Mouse (Mus musculus): ENCODE data around the gene Fam25c.
"Not testable (repeated sequence)": the region's sequence is repeated elsewhere in the genome, so short reads cannot be mapped to it uniquely, and the experiment has no call there.

The Fam25c gene

DNA sequence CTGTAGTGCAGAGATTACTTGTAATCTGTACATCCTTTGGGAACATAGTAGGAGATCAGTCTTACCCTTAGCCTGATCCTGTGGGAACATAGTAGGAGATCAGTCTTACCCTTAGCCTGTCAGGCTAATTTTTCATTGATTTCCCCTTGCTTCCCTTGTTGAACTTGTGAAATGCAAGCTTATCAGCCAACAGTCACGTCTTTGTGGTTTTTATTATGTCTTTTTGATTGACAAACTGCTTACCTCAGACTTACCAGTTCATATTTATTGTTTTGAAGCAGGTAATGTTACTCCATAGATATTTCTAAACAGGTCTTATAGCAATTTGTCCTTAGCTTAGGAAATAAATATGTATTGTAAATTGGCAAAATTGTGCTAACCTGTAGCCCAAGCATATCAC is 27.6 kb downstream of the Fam25c start:
- no peak for DNase-seq (ENCODE audit: low spot score in 2 of 2)

- no peak for DNase-seq (ENCODE audit: low spot score in 2 of 2)
These were observed 28.6 kb downstream of the Fam25c start for GRCm38 (mm10) chr14:34326606-34327005.

DNA sequence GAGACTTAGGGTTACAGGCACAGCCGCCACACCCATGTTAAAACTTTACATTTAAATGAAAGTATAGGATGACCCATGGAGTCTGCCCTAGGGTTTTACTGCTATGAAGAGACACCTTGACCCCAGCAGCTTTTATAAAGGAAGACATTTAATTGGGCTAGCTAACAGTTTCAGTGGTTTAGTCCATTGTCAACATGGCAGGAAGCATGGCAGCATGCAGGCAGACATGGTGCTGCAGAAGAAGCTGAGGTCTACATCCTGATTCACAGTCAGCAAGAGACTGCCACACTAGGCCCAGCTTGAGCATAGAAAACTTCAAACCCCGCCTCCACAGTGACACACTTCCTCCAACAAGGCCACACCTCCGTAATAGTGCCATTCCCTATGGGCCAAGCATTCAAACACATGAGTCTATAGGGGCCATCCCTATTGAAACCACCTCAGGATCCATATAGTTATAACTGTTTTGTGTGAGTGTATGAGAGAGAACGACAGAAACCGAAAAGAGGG is 31.6 kb downstream of the Fam25c start:
- DNase-seq (ENCODE audit: low spot score in 2 of 2): no peak

- no peak for DNase-seq (ENCODE audit: low spot score in 2 of 2)
These were observed 37.1 kb downstream of the Fam25c start for GRCm38 (mm10) chr14:34318113-34318512.

DNA sequence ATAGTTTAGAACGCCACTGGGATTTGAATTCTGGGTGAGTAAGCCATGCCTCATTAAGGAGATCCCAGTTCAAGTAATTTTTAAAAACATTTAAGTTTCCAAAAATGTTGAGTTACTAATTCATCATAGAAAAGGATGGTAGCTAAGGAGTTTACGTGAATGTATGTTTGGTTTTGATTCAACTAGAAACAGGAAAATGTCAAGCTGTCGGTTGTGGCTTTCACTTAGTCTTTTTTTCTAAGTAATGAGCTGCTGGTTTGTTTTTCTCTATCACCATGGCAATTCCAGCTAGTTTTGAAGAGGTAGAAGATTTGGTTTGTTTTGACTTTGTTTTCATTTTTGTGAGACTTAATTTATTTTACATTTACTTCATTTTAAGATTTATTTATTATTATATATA is 37.8 kb downstream of the Fam25c start:
- DNase-seq (ENCODE audit: low spot score in 2 of 2): no peak

GRCm38 (mm10) chr14:34316346-34316745 is 38.9 kb downstream of the Fam25c start:
- DNase-seq (ENCODE audit: low spot score in 2 of 2): no peak

DNA sequence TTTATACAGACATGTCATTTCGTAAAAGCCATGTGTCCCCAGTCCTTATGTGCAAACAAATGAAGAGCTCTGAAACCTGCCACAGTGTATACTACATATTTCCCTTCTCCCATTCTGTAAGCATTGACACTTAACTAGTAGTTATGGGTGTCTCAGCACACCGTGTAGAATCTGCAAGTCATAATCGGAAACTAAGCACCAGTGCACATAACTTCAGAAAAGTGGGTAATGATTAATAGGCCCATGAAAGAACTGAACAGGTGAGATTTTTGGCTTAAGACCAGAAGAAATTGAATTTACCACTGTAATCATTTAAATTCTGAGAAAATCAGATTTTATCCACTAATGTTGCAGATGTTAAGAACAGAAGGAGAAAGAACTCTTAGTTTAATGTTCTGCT is 40.4 kb downstream of the Fam25c start:
- no peak for DNase-seq (ENCODE audit: low spot score in 2 of 2)

- DNase-seq (ENCODE audit: low spot score in 2 of 2): not testable (repeated sequence)
These were observed 40.9 kb downstream of the Fam25c start for GRCm38 (mm10) chr14:34314383-34314782.

GRCm38 (mm10) chr14:34313612-34314011 is 41.6 kb downstream of the Fam25c start:
- DNase-seq (ENCODE audit: low spot score in 2 of 2): no peak

GRCm38 (mm10) chr14:34312339-34313048 is 42.7 kb downstream of the Fam25c start:
- DNase-seq (ENCODE audit: low spot score in 2 of 2): no peak

DNA sequence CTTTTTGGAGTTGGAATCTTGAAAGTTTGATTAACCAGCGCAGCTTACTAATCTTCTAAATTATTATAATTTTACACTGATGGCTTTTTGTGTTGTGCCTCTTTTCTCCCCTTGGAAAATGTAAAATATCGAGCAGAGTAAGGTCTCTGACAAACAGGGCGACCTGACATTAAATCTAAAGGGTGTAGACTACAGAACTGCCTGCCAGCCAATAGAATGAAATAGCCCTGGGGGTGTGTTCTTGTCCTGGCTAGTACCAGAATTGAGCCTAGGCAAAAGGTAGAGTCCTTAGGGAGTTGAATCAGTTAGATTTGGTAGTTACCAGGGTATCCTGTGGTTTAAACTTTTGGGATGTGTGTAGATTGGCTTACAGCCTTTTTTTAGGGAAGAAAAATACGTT is 43.5 kb downstream of the Fam25c start:
- DNase-seq (ENCODE audit: low spot score in 2 of 2): no peak

DNA sequence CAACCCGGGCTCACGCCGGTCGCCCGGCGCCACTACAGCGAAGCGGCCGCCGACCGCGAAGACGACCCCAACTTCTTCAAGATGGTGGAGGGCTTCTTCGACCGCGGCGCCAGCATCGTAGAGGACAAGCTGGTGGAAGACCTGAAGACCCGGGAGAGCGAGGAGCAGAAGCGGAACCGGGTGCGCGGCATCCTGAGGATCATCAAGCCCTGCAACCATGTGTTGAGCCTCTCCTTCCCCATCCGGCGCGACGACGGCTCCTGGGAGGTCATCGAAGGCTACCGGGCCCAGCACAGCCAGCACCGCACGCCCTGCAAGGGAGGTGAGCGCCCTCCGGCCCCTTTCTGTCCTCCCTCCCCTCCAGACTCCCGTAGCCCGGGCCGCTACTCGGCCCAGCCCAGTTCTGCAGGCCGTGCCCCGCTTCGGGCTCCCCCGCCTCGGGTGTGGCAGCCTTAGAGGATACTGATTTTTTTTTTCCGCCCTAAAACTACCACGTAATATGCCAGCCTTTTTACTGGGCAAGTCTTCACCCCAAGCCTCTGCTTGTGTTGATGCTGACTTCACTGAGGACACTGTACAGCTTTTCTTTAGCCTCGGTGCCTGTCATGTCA is 44.1 kb downstream of the Fam25c start:
- DNase-seq (ENCODE audit: low spot score in 2 of 2): peak; percentile 32 to 41

- DNase-seq (ENCODE audit: low spot score in 2 of 2): peak; percentile 84 to 87
These were observed 44.8 kb downstream of the Fam25c start, which contains the start of the genes Shld2 and Glud1 for GRCm38 (mm10) chr14:34310234-34310965. TSS of gene Shld2 (minus strand) at chr14:34310493. TSS of gene Glud1 (plus strand) at chr14:34310727.

DNA sequence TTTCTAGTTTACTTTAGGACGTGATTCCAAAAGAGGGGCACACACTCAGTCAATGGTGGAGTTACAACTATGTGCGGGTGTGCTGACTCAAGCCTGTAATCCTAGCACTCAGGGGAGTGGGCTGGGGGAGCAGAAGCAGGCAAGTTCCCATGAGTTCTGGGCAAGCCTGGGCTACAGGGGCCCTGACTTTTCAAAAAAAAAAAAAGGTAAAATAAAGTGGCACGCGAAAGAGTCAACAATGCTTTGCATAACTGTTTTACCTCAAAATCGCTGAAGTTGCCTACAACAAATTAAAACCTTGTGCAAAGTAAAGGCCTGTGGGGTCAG is 45.4 kb downstream of the Fam25c start:
- no peak for DNase-seq (ENCODE audit: low spot score in 2 of 2)

- no peak for DNase-seq (ENCODE audit: low spot score in 2 of 2)
These were observed 46.0 kb downstream of the Fam25c start for GRCm38 (mm10) chr14:34309266-34309665.

GRCm38 (mm10) chr14:34303265-34303680 is 52.0 kb downstream of the Fam25c start:
- no peak for DNase-seq (ENCODE audit: low spot score in 2 of 2)

- DNase-seq (ENCODE audit: low spot score in 2 of 2): no peak
These were observed 52.5 kb downstream of the Fam25c start for GRCm38 (mm10) chr14:34302681-34303242.

Measured in frontal cortex, postnatal 14 days (tissue).